Mouse (Mus musculus): ENCODE results near the gene Dclk1.
A peak's percentile ranks its signal among the peaks of the same experiment; 100 is the strongest.

Dclk1 gene

GRCm38 (mm10) chr3:55397752-55398693, 155.9 kb downstream of the Dclk1 start:
- no peak for DNase-seq (ENCODE audit: low spot score)

- no peak for DNase-seq (ENCODE audit: low spot score)
These were observed 159.1 kb downstream of the Dclk1 start for GRCm38 (mm10) chr3:55401236-55401635.

- no peak for DNase-seq (ENCODE audit: low spot score)
These were observed 162.6 kb downstream of the Dclk1 start for GRCm38 (mm10) chr3:55404751-55405150.

GRCm38 (mm10) chr3:55406616-55407015, 164.5 kb downstream of the Dclk1 start:
- DNase-seq (ENCODE audit: low spot score): no peak

GRCm38 (mm10) chr3:55411547-55411946, 169.4 kb downstream of the Dclk1 start:
- no peak for DNase-seq (ENCODE audit: low spot score)

- peak; percentile 49 for DNase-seq (ENCODE audit: low spot score)
These were observed 173.4 kb downstream of the Dclk1 start for GRCm38 (mm10) chr3:55415527-55415950.

GRCm38 (mm10) chr3:55418845-55419244, 176.7 kb downstream of the Dclk1 start:
- DNase-seq (ENCODE audit: low spot score): no peak

- DNase-seq (ENCODE audit: low spot score): peak; percentile 32
These were observed 177.2 kb downstream of the Dclk1 start for GRCm38 (mm10) chr3:55419334-55419733.

- no peak for DNase-seq (ENCODE audit: low spot score)
These were observed 178.4 kb downstream of the Dclk1 start for GRCm38 (mm10) chr3:55420436-55421083.

GRCm38 (mm10) chr3:55423640-55424397, 181.7 kb downstream of the Dclk1 start:
- no peak for DNase-seq (ENCODE audit: low spot score)

- DNase-seq (ENCODE audit: low spot score): no peak
These were observed 187.9 kb downstream of the Dclk1 start for GRCm38 (mm10) chr3:55430022-55430549.

- DNase-seq (ENCODE audit: low spot score): no peak
These were observed 189.1 kb downstream of the Dclk1 start for GRCm38 (mm10) chr3:55431223-55431622.

GRCm38 (mm10) chr3:55434276-55434675, 192.1 kb downstream of the Dclk1 start:
- DNase-seq (ENCODE audit: low spot score): no peak

GRCm38 (mm10) chr3:55438824-55439446, 196.8 kb downstream of the Dclk1 start:
- no peak for DNase-seq (ENCODE audit: low spot score)

- DNase-seq (ENCODE audit: low spot score): no peak
These were observed 198.2 kb downstream of the Dclk1 start for GRCm38 (mm10) chr3:55440342-55440741.

GRCm38 (mm10) chr3:55442012-55442645, 200.0 kb downstream of the Dclk1 start:
- no peak for DNase-seq (ENCODE audit: low spot score)

- no peak for DNase-seq (ENCODE audit: low spot score)
These were observed 201.1 kb downstream of the Dclk1 start for GRCm38 (mm10) chr3:55443271-55443670.

GRCm38 (mm10) chr3:55443725-55444124, 201.6 kb downstream of the Dclk1 start:
- no peak for DNase-seq (ENCODE audit: low spot score)

- DNase-seq (ENCODE audit: low spot score): no peak
These were observed 204.5 kb downstream of the Dclk1 start for GRCm38 (mm10) chr3:55446681-55447080.

GRCm38 (mm10) chr3:55447486-55448460, 205.6 kb downstream of the Dclk1 start:
- DNase-seq (ENCODE audit: low spot score): no peak

Measured in embryo, embryonic 10 days (tissue).